Mouse (Mus musculus) mesoderm, embryonic 11.5 days (tissue): ENCODE results near the gene Rnf31.

Experiments
- DNase-seq: peaks from one replicate; pipeline ENCODE4 v3.0.0-alpha.2; 2012; ENCODE audit warnings: low read depth, low spot score

Rnf31 gene

GRCm38 (mm10) chr14:55644261-55644888, 52.9 kb downstream of the Rnf31 start:
- peak; percentile 6 for DNase-seq

- no peak for DNase-seq
Observed at GRCm38 (mm10) chr14:55649884-55650283, 58.4 kb downstream of the Rnf31 start, which contains the start of gene Tssk4. TSS of gene Tssk4 (plus strand) at chr14:55650184.

GRCm38 (mm10) chr14:55651528-55651927, 60.0 kb downstream of the Rnf31 start:
- no peak for DNase-seq
